Mouse (Mus musculus) neural tube, embryonic 12.5 days (tissue): ENCODE data around the gene Cdc6. TPM values are rescaled to one million over a fixed set of nuclear protein-coding genes. Genes with fewer than 3 reads are reported as not detected.
A peak's percentile ranks its signal among the peaks of the same experiment; 100 is the strongest.
"Not testable (repeated sequence)": the region's sequence is repeated elsewhere in the genome, so short reads cannot be mapped to it uniquely, and the experiment has no call there.

Experiments
- ATAC-seq: fragments of 200-750 bp; cut with Nextera tagmentation; 2 replicates; pipeline ENCODE4 v1.8.0; 2017; ENCODE audit warnings: low read depth, mild to moderate bottlenecking, moderate TSS enrichment, moderate library complexity; ENCODE audit not compliant: low FRiP score
- H3K27ac ChIP-seq: fragments of 300-500 bp; sonication (generic); 2 replicates; pipeline ENCODE4 v1.5.1; 2016
- H3K27me3 ChIP-seq: fragments of 300-500 bp; sonication (generic); replicated peaks from 2 replicates; pipeline ENCODE4 v1.6.1; 2016; ENCODE audit warnings: mild to moderate bottlenecking
- H3K36me3 ChIP-seq: fragments of 300-500 bp; sonication (generic); 2 replicates; pipeline ENCODE4 v1.6.1; 2016; ENCODE audit warnings: mild to moderate bottlenecking
- H3K4me1 ChIP-seq: fragments of 300-500 bp; sonication (generic); 2 replicates; pipeline ENCODE4 v1.6.1; 2016
- H3K4me2 ChIP-seq: fragments of 300-500 bp; sonication (generic); replicated peaks from 2 replicates; pipeline ENCODE4 v1.6.1; 2016; ENCODE audit warnings: mild to moderate bottlenecking
- H3K4me3 ChIP-seq: fragments of 300-500 bp; sonication (generic); 2 replicates; pipeline ENCODE4 v1.5.1; 2016
- H3K9ac ChIP-seq: fragments of 300-500 bp; sonication (generic); 2 replicates; pipeline ENCODE4 v1.6.1; 2016; ENCODE audit warnings: mild to moderate bottlenecking
- H3K9me3 ChIP-seq: fragments of 300-500 bp; sonication (generic); 2 replicates; pipeline ENCODE4 v1.6.1; 2016; ENCODE audit warnings: mild to moderate bottlenecking
- WGBS: fragments of 180-500 bp; shearing (Covaris S2); methylation state at CpG from one replicate; pipeline ENCODE4 v1.1.7; 2016; 5-methylcytosine and 5-hydroxymethylcytosine counted together
- polyA plus RNA-seq: library from polyadenylated mRNA; unstranded; fragments of >200 nt; fragmentation: Nextera tagmentation; extraction: Ambion mirVana; gene quantifications from 2 replicates; pipeline ENCODE4 v1.2.1, GENCODE M21; 2016

Cdc6 gene
- polyA plus RNA-seq, 1 experiment from 2014 or later: 19.2 TPM

DNA sequence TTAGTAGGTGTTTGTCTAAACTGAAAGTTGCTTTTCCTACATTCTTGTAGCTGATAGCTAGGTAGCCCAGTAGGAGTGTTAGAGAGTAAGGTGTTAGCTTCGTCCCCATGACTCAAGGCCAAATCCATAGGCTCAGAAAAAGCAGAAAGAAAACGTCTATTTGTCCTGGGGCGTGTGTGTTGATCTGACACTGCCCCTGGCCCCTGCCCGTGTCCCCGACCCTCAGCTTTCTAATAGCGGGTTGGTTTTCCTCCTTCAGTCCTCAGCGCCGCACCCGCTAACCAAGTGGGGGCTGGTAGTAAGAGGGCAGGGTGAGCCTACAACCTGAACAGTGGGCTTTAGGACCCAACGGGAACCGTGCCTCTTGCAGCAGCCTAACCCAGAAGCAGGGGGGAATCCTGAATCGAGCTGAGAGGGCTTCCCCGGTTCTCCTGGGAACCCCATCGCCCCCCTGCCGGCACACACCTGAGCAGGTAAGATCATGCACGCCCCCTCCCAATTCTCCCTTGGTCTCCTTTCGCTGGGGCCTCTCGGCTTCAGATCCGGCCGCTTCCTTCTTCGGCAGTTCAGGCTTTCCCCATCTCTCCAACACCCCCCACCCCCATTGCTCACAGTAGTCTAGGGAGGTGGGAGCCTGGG, 20.0 kb downstream of the Cdc6 start, which contains the start of gene Rara:
Gene Rara (plus strand): TSS at position 381 of the 639 bp plus-strand sequence.
- Histone ChIP-seq H3K36me3 (no peaks in the 10 kb centered on the region), H3K27ac (peak within 1 kb of the TSS; percentile 0), H3K27me3 (no peaks in the 10 kb centered on the region), H3K9ac (peak within 1 kb of the TSS; percentile 70), H3K4me2 (peak within 1 kb of the TSS; percentile 84), H3K4me3 (peak within 1 kb of the TSS; percentile 57), H3K9me3 (no peaks in the 10 kb centered on the region), H3K4me1 (peaks cover 95% of the 10 kb centered on the region)
- no peak for ATAC-seq
- 10% methylated on average over 21 of the region's 21 CpGs for WGBS

DNA sequence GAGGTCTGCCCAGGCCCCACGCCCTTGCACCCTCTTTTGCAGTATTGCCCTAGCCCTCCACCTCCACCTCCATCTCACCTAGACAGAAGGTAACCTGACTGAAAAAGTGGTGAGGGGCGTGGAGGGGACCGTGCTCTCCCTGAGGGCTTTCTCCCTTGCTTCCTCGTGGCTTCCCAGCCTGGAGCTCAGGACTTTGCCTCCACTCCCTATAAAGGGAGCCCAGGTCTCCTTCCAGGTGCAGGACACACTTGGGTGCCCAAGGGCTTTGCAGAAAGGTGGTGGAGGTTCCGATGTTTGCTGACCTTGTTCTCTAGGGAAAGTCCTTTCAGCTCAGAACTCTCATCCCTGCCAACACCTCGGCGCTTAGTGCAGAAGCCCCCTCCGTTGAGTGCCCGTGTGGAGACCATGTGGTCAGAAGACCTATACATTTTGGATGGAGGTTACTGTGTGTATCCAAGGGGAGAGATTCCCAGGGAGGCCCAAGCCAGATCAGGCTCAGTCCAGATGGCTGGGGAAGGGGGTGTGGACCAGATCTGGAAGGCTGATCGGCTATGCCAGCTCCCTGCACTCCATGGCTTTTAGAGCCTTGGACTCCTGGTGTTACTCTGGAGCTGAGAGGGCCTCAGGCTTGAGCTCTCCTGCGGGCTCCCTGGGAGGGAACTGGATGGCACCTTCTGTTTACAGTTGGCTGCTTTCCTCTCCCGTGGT, 20.7 kb downstream of the Cdc6 start:
- no peak for ATAC-seq
- peaks cover 95% of the 10 kb centered on the region for H3K4me1 ChIP-seq

DNA sequence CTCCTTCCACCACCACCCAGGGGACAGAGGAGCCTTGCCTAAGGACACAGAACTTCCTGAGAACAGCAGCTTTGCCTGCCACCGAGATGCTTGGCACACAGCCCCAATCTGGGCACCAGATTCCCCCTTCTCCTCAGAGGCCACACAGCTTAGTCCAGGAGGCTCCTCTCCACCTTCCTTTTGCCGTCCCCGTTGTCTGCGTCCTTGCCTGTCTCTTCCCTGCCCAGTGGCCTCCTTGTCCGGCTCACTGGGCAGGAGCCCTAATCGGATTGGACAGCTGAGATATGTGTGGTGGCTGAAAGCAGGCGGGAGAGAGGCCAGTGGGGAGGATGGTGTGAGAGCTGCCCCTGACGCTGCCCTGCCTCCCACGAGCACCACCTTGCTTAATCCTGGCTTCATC, 21.9 kb downstream of the Cdc6 start:
- Histone ChIP-seq H3K36me3 (no peaks in the 10 kb centered on the region), H3K4me3 (peak overlapping the region; percentile 19; the same call in 1 of the 2 replicates), H3K4me2 (peak overlapping the region; percentile 84), H3K4me1 (peaks cover 88% of the 10 kb centered on the region), H3K27ac (no peak overlapping the region), H3K27me3 (no peaks in the 10 kb centered on the region), H3K9ac (peak overlapping the region; percentile 14; the same call in 1 of the 2 replicates), H3K9me3 (no peaks in the 10 kb centered on the region)
- 6% methylated on average over 9 of the region's 9 CpGs for WGBS
- ATAC-seq: no peak

More for the DNA sequence above, 20.7 kb downstream of the Cdc6 start:
- whole genome bisulfite sequencing: 15% methylated on average over 12 of the region's 12 CpGs
- Histone ChIP-seq H3K27ac (peak overlapping the region; percentile 0; the same call in 1 of the 2 replicates), H3K36me3 (no peaks in the 10 kb centered on the region), H3K9me3 (no peaks in the 10 kb centered on the region), H3K9ac (peak overlapping the region; percentile 70), H3K4me3 (peak overlapping the region; percentile 57), H3K27me3 (no peaks in the 10 kb centered on the region), H3K4me2 (peak overlapping the region; percentile 84)

DNA sequence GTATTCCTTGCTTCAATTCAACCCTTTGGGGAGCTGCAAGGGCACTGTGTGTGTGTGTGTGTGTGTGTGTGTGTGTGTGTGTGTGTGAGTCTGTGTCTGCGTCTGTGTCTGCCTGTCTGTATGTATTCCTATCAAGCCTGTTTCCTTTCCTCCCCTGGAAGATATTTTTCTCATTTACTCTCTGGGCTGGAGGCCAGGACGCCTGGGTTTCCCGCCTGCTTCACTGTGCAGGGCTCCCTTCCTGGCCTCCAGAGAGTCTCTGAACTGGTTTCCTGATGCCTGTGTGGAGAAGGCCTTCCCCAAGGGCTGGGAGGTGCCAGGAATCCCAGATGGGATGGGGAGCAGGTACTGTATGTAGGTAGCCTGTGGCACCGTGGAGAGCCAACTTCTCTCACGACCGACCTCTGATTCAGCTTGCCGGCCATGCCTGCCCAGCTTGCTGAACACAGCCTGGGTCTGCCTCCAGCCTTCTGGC, 22.6 kb downstream of the Cdc6 start:
- ATAC-seq: no peak
- Histone ChIP-seq H3K4me3 (no peak overlapping the region; the same call in 1 of the 2 replicates), H3K36me3 (no peaks in the 10 kb centered on the region), H3K27me3 (no peaks in the 10 kb centered on the region), H3K4me2 (peak overlapping the region; percentile 84), H3K4me1 (peaks cover 81% of the 10 kb centered on the region), H3K9ac (peak overlapping the region; percentile 14; the same call in 1 of the 2 replicates), H3K27ac (no peak overlapping the region), H3K9me3 (no peaks in the 10 kb centered on the region)
- WGBS: 65% methylated on average over 7 of the region's 7 CpGs

DNA sequence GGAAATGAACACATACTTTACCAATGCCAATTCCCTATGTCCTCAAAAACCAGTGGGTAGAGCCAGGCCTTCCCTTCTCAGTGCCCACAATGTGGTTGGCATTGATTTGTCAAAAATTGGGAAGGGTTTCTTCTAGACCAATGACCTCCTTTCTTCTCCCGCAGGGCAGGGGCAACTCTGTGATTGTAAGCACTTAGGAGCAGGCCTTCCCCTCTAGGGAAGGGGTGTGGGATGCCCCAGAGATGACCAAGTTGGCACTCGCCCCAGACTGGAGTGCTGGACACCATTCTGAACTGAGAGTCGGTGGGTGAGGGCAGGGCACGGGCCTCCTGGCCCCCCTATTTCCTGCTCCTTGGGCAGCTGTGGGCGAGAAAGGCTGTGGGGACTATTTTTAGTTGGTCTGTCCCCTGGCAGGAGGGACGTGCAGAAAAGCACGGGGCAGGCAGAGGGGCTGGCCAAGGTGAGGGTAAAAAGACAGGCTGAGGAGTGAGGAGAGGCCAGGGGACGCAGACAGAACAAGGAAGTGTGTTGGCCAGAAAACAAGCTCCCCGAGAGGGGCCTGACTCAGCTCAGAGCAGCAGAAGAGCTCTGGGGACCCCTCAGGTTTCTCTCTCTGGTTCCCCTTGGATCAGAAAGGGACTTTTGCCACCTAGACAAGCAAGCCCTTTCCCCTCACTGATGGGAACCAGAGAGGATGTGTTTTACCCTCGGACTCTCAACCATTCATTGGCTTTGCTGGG, 23.3 kb downstream of the Cdc6 start:
- no peak for ATAC-seq
- 47% methylated on average over 10 of the region's 10 CpGs for WGBS
- peaks cover 77% of the 10 kb centered on the region for H3K4me1 ChIP-seq
- H3K27me3 ChIP-seq: no peaks in the 10 kb centered on the region
- H3K9me3 ChIP-seq: no peaks in the 10 kb centered on the region
- no peaks in the 10 kb centered on the region for H3K36me3 ChIP-seq
- peak overlapping the region; percentile 2; the same call in 1 of the 2 replicates for H3K9ac ChIP-seq
- H3K4me2 ChIP-seq: peak overlapping the region; percentile 46
- H3K27ac ChIP-seq: peak overlapping the region; percentile 16; the same call in 1 of the 2 replicates
- no peak overlapping the region for H3K4me3 ChIP-seq

DNA sequence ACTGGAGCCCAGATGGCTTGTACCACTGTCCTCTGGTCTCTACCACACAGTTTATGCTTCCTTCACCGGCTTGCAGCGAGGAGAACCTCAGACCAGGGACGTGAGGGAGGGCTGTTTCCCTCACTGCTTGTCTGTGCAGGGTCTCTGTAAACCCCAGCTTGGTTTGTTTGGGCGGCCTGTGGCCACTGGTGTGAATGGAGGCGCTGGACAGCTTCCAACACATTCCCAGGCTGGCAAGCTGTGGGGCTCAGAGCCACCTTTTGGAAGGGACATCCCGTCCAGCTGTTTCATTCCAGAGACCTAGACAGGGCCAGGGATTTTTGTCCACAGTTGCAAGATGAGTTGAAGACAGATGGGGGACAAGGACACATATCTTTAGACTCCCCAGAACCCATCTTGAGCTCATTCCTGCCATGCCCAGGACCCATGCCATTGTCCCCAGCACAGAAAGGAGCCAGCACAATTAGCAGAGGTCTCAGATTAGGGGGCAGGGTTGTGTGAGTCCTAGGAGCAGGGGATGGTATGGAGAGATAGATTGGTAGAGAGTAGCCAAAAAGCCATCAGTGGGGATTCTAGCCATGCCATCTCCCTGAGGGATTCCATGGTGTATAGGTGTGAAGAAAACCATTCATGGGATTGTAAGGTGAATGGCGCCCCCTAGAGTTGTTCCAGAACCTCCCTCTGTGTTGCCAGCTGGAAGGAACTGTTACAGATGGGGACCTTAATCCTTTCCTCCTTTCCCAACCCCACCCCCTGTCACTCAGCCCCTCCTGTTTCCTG, 24.1 kb downstream of the Cdc6 start:
- peaks cover 78% of the 10 kb centered on the region for H3K4me1 ChIP-seq
- peak overlapping the region; percentile 46 for H3K4me2 ChIP-seq
- peak overlapping the region; percentile 16; the same call in 1 of the 2 replicates for H3K27ac ChIP-seq
- H3K9me3 ChIP-seq: no peaks in the 10 kb centered on the region
- no peak overlapping the region for H3K4me3 ChIP-seq
- H3K27me3 ChIP-seq: no peaks in the 10 kb centered on the region
- H3K9ac ChIP-seq: peak overlapping the region; percentile 2; the same call in 1 of the 2 replicates
- H3K36me3 ChIP-seq: no peaks in the 10 kb centered on the region
- peak; percentile 1; the same call in 1 of the 2 replicates for ATAC-seq
- WGBS: 28% methylated on average over 7 of the region's 7 CpGs

DNA sequence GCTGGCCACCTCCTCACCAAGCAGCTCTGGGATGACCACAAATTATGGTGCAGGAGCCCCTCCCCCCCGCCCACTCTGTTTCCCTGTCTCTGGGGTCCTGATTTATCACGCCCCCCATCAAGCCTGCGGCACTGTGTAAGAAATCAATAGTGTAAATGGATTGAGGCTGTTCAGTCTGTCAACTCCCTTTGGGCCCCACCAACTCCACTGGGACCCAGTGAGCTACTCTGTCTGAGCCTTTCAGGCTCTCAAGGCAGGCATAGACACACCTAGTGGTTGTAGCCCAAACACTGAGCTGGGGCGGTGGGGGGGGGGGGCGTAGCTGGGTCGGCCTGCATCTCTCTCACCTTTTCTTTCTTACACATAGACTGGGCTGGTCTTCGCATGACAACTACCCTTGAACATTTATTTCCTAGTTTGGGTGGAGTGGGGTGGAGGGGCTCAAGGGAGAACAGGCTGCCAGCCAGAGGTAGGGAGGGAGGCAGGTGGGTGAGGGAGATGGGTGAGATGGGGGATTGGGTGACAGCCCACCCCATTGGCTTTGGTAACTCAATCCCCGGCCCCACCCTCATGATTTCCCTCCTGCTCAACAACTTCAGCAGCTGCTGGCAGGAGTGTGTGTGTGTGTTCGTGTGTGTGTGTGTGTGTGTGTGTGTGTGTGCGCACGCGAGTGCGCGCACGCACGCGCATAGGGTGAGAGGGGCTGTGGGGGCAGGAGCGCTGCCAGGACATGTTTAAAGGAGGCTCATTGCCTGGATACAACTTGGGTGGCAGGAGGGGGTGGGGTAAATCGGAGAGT, 24.9 kb downstream of the Cdc6 start:
- peak; percentile 44 for ATAC-seq
- H3K4me3 ChIP-seq: no peak overlapping the region
- H3K27me3 ChIP-seq: no peaks in the 10 kb centered on the region

DNA sequence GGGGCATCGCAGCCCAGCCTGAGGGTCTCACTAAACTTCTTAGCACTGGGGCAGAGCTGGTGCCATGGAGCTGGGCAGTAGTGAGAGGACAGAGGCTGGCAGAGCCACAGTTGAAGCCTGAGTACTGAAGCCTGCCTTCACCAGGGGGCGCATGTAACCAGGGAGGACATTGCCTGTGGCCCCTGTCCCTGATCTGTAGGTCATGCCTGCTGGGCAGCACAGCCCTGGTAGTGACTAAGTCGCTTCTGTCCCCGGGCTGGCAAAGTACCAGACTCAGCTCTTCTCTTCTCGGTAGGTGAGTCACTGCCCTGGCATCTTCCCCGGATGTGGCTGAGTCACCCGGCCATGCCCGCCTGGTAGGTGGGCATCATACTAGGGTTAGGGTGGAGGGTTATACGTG, 25.6 kb downstream of the Cdc6 start:
- Histone ChIP-seq H3K27me3 (no peaks in the 10 kb centered on the region), H3K4me1 (peaks cover 79% of the 10 kb centered on the region), H3K4me2 (peak overlapping the region; percentile 46), H3K36me3 (no peaks in the 10 kb centered on the region), H3K9me3 (no peaks in the 10 kb centered on the region), H3K9ac (peak overlapping the region; percentile 36), H3K4me3 (no peak overlapping the region), H3K27ac (0 out of 2 replicates have a peak overlapping the region, but pooled peaks have one; percentile 20)
- ATAC-seq: no peak
- WGBS: 41% methylated on average over 9 of the region's 9 CpGs

More for the DNA sequence above, 24.9 kb downstream of the Cdc6 start:
- H3K9ac ChIP-seq: peak overlapping the region; percentile 36
- H3K4me1 ChIP-seq: peaks cover 79% of the 10 kb centered on the region
- peak overlapping the region; percentile 46 for H3K4me2 ChIP-seq
- H3K36me3 ChIP-seq: no peaks in the 10 kb centered on the region
- H3K9me3 ChIP-seq: no peaks in the 10 kb centered on the region
- 19% methylated on average over 19 of the region's 19 CpGs for WGBS
- 0 out of 2 replicates have a peak overlapping the region, but pooled peaks have one; percentile 20 for H3K27ac ChIP-seq

DNA sequence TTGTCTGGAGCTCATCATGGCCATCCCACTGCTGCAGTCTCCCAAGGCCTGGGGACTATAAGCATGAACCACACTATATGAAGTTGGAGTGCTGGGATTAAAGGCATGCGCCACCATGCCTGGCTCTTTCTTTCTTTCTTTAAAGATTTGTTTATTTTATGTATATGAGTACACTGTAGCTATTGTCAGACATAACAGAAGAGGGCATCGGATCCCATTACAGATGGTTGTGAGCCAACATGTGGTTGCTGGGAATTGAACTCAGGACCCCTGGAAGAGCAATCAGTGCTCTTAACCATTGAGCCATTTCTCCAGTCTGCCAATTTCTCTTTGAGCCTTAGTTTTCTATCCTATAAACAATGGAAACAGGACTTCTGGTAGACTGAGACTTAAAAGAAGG, 26.2 kb downstream of the Cdc6 start:
- not testable (repeated sequence) for H3K4me3 ChIP-seq, H3K4me2 ChIP-seq, H3K9me3 ChIP-seq, H3K27me3 ChIP-seq, ATAC-seq, H3K36me3 ChIP-seq, H3K27ac ChIP-seq, H3K9ac ChIP-seq
- peaks cover 79% of the 10 kb centered on the region for H3K4me1 ChIP-seq
- WGBS: 90% methylated on average over 2 of the region's 2 CpGs

DNA sequence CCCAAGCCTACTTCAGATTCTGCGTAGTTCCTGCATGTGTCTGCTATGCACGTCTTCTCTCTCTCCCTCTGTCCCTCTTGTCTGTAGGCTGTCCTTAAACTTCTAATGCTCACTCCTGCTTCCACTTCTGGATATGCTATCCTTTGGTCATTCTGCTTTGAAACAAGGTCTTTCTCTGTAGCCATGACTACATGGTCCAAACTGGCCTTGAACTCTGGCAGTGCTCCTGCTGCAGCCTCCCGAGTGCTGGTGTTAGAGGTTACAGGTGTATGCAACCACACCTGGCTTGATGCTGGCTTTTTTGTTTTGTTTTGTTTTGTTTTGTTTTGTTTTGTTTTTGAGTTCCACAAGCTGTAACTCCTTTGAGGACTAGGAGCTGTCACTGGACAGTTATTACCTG, 26.8 kb downstream of the Cdc6 start:
- Histone ChIP-seq H3K27ac (no peak overlapping the region), H3K9me3 (no peaks in the 10 kb centered on the region), H3K4me1 (peaks cover 79% of the 10 kb centered on the region), H3K4me3 (no peak overlapping the region), H3K36me3 (no peaks in the 10 kb centered on the region), H3K4me2 (no peak overlapping the region), H3K9ac (no peak overlapping the region), H3K27me3 (no peaks in the 10 kb centered on the region)
- 89% methylated on average over 3 of the region's 3 CpGs for whole genome bisulfite sequencing
- ATAC-seq: no peak

DNA sequence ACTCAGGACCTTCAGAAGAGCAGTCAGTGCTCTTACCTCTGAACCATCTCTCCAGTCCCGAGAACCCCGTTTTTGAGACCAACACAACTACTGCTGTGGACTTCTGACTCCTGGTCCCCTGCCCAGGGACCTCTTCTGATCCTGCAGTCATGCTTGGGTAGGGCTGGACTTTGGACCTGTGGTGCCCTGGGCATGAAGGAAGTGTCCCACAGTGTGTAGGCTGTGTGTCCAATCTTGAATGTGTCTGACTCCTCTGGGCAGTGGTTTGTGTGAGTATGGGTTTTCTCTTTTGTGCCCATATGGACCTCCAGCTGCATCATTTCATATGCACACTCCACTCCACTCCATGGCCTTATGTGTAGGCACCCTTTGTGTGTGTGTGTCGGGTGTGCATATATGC, 27.5 kb downstream of the Cdc6 start:
- 88% methylated on average over 3 of the region's 3 CpGs for WGBS
- H3K27me3 ChIP-seq: no peaks in the 10 kb centered on the region
- H3K4me1 ChIP-seq: peaks cover 79% of the 10 kb centered on the region
- ATAC-seq: no peak
- no peaks in the 10 kb centered on the region for H3K9me3 ChIP-seq
- no peak overlapping the region for H3K4me3 ChIP-seq
- H3K9ac ChIP-seq: no peak overlapping the region
- H3K27ac ChIP-seq: no peak overlapping the region
- 0 out of 2 replicates have a peak overlapping the region, but pooled peaks have one; percentile 2 for H3K4me2 ChIP-seq
- no peaks in the 10 kb centered on the region for H3K36me3 ChIP-seq
